Mouse (Mus musculus): ENCODE data around the gene Rnf181.

The Rnf181 gene

DNA sequence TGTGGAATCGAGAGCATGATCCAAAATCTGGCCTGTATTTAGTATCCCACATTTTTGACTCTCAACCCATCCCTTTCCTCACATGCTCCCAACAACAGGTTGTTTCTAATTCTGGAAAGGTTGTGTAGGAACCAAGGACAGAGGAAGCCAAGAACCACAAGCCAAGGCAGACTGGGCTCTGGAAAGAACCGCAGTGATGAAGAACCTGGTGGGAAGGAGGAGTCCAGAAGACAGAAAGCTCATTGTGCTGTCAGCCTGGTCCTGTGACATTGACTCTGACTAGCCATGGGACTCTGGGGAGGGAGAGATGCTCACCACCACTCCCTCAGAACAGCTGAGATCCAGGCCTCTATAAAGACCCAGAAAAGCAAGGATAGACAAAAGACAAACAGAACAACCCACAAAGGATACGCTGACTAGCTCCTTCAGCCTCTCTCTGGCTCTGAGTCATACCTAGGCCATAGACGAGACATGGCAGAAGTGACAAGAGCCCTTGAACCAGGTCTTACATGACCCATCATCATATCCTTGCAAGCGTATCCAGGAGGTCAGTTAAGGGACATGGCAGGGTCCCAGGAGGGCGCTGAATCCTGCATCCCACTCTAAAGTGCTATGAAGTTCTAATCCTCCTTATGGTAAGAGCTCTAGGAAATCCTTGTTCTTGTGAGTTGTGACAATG lies 16.5 kb upstream of the Rnf181 start:
- no peak for DNase-seq

DNA sequence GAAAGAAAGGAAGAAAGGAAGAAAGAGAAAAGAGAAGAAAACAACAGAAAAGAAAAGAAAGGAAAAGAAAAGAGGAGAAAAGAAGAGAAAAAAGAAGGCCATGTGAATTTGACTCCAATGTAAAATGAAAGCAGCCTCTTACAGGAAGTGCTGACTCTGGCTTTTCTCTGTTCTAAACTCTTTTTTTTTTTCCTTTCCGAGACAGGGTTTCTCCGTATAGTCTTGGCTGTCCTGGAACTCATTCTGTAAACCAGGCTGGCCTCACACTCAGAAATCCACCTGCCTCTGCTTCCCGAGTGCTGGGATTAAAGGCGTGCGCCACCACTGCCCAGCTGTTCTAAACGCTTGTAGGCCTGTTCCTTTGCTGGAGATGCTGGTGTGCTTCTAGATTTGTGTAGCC lies 15.7 kb upstream of the Rnf181 start:
- DNase-seq, result no peak

DNA sequence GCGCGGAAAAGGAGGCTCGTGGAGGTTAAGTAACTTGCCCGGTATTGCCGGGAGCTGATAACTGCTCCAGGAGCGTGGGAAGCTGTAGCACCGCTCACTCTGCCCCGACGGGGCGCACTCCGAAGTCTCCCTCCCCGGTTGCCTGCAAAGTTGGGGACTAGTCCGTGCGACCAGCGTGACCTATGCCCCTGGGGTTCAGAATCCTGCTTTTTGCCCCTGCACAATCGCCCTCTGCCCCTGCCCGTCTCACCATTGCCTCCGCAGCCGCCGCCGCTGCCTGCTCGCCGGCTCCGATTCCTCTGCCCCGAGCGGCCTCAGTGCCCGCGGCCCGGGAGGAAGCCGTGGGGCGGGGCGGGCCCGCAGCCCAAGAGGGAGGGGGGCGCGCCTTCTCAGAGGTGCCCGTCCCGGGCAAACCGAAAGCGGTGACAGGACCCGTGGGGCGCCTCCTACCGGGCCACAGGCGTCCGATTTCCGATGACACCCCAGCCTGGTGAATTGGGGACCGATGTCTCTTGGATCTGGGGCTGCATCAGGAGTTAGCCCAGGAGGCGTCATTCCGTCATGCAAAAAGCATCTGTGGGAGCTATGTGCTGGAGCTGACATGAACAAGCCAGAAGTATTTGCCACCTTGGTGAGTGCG lies 13.5 kb upstream of the Rnf181 start, which contains the start of gene Vamp5:
Gene Vamp5, minus strand, starts transcription at position 338 of the 640 bp plus-strand sequence.
- peak; percentile 91 to 94 for DNase-seq

DNA sequence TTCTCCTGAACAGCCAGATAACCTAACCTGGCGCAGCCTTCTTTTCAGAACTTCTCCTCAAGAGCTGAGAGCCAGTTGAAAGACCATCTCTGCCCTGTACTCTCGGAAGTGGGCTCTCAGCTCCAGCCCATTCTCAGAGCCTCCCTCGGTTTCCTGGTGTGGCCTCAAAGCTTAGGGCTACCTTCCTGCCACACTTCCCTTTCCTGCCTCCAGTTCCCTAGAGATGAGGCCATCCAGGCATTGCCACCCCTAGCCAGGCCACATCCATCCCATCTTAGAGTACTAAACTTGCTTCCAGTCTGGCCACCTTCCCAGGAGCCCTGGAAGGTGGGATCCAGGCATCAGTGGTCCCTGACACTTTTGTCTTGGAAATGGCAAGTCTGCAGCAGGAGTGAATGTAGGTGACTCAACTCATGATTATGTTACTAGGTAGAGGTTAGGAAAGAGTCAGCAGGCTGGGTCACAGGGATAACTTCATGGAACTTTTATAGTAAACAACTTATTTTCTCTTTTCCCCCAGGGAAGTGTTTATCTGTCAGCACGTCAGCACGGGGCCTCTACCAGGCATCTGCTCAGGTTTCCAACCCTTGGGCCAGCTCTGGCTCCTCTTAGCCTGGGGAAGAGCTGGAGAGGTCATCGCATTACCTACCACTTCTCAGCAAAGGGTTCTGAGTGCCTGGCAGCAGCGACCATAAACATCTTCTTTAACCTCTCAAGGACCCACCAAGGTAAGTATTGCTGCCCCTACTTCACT lies 12.8 kb upstream of the Rnf181 start:
- DNase-seq, result no peak

DNA sequence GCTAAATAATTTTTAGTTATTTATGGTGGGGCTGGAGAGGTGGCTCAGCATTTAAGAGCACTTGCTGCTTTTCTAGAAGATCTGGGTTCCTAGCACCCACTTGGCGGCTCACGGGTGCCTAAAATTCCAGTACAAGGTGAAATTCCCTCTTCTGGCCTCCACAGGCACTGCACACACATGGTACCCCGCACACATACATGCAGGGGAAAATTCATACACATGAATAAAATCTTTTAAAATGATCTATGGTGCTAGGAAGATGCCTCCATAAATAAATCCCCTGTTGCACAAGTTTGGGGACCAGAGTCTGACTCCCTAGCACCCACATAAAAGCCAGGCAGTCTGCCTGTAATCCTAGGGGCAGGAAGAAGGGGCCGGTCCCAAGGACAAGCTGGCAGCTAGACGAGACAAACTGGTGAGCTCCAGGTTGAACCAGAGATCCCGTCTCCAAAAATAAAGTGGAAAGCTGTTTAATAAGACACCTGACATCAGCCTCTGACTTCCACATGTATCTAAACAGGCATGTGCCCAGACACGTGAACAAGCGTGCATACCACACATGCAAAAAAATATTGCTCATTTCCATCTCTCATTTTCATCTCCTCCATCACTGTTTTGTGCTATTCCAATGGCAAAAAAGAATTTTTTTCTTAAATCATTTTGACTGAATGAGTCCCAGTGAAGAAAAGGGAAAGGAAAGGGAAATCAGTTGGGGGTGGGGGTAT lies 11.9 kb upstream of the Rnf181 start:
- DNase-seq, result no peak

DNA sequence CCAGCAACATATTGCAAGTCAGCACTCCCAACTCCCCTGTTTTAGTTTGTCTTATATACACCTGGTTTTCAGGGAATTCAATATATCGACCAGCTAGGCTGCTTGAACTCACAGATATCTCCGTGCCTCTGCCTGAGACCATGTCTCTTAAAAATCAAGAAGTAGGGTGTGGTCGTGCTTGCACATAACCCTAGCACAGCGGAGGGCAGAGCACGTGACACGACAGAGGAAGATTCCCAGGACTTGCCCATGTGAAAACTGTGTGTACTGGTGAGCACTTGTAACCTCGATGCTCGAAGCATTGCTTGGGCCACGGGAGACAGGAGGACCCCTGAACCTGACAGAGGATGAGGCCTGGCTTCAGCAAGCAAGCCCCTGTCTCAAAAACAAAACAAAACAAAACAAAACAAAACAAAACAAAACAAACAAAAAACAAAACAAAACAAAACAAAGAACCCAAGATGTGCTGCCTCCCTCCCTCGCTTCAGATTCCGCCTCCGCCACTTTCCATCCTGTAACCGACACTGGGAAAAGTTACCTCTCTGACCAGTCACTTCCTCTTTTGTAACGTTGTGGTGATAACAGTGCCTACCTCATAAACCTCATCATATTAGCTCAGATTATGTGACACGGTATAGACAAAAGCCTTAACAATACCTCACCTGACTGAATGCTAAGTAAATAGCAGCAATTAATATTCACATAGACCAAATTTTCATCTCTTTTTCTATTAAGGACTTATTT lies 8.2 kb upstream of the Rnf181 start:
- no peak for DNase-seq

DNA sequence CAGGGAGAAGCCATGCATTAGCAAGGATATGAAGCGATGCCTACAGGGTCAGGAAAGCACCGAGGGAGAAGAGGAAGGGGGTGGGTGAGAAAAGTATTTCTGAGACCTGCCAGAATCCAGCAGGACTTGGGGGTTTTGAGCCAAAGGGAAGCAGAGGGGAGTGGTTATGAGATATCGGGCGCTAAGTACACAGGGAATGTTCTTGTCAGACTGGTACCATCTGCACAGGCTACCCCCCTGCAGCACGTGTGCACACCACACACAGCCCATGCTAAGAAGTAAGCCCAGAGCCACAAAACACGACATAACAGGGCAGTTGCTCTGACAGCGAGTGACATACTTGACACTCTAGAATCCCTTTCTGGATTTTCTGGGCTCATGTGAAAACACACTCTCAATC lies 7.5 kb upstream of the Rnf181 start:
- no peak for DNase-seq

DNA sequence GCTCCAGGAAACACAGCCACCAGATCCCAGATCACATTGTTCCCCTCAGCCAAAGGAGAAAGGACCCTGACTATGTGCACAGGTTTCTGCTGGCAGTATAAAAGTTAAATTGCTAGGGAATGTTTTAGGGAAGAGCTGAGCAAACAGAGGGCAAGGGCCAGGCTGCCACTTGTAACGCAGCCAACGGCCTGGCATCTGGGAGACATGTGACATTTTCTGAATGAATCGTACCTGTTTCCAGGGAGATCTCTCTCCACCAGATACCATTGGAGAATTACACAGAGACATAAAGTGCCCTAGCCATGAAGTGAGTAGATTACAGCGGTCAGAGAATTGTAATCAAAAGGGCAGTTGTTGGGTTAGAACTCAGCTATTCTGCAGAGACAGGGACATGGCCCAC lies 6.4 kb upstream of the Rnf181 start:
- DNase-seq, result peak; percentile 62 to 74

DNA sequence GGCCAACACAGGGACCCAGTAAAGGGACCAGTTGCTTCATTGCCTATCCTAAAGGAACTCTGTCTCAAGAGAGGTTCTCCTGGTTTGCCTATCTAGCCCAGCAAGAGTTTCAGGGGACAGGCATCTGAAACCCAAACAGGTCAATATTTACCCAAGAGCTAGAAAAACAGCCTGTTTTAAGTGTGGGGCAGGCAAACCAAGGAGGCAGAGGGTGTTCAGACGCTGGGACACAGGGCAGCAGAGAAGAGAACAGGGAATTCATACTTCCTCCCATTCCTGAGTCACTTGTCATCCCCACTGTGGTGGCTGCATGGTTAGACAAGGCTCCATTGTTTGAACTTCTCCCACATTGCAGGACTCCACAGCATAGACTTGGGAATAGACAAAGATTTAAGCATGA lies 4.8 kb upstream of the Rnf181 start:
- DNase-seq, result peak in 1 of 2 experiments; percentile 53

DNA sequence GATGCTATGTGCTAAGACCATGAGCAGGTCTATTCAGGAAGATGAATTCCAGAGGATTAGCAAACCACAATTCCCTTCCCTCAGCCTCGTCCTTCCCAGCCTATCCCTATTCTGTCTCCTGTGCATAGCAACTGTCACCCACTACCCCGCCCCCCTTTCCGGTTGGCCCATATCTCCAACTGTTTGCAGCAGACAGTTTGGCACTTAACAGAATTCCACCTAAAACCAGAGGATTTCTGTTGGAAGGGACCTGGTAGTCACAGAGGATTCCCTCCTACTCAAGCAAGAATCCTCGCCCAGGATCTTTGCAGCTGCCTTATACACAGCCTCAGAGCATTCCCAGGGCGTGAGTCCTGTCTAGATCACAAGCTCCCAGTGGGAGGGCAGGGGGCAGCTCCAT lies 4.4 kb upstream of the Rnf181 start:
- peak in 1 of 2 experiments; percentile 51 for DNase-seq

DNA sequence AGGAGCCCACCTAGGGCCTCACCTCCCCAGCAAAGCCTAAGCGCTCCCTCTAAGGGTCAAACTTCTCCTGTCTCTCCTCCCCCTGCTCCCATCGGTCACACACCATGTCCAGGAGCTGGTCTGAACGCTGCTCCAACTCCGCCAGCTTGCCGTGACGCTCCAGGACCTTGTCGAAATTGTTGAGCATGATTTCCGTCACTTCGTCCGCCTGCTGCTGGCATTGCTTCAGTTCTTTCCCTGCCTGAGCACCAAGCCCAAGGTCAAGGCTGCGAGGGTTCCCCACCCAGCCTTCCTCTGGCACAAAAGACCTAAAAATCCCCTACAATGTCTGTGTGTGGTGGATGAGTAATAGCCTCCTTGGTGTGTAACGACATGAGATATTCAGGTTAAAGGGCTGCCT lies 3.3 kb upstream of the Rnf181 start:
- DNase-seq, result peak in 1 of 2 experiments; percentile 63

DNA sequence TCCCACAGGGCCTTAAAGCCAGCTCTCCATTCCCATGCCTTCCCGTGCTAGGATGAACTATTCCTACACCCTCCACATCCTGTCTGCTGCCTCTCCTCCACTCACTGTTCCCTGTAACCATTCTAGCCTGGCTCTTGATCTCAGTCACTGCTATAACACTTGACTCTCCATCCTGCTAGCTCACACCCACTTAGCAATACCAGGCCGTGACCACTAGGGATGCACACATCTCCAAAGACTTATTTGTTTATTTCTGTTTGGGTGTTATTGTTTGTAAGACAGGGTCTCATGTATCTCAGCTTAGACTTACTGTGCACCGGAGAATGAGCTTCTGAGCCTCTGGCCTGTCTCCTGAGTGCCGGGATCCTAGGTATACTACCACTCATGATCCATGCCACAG lies 2.8 kb upstream of the Rnf181 start:
- no peak for DNase-seq

DNA sequence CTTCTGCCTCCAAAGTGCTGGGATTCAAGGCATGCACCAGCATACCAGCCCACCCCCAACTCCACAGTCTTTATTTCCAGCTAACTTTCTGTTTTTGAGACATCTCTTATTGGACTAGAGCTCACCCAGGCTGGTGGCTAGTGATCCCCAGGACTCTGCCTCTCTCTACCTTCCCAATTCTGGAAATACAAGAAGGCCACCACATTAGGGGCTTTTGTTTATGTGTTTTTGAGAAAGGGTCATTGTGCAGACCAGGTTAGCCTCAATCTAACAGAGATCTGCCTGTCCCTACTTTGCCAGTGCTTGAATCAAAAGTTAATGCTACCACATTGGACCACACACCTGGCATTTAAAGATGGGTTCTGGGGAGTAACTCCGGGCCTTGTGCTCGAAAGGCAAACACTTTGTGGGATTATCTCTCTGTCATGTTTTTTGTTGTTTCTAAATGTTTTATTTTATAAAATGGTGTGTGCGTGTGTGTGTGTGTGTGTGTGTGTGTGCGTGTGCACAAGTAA lies 761 bp upstream of the Rnf181 start:
- no peak for DNase-seq

DNA sequence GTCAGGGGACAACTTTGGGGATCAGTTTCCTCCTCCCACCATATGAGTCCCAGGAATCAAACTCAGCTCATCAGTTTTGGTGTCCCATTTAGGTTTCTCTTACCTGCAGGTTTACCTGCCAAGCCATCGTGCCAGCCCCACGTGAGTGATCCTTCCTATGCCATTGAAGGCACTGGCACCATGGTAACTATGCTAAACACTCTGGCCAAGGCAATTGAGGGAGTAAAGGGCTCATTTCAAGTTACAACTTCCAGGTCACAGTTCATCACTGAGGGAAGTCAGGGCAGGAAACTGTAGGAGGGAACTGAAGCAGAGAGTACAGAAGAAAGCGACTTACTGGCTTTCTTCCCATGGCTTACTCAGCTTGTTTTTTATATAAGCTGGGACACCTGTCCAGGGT lies 452 bp downstream of the Rnf181 start:
- DNase-seq, result no peak

DNA sequence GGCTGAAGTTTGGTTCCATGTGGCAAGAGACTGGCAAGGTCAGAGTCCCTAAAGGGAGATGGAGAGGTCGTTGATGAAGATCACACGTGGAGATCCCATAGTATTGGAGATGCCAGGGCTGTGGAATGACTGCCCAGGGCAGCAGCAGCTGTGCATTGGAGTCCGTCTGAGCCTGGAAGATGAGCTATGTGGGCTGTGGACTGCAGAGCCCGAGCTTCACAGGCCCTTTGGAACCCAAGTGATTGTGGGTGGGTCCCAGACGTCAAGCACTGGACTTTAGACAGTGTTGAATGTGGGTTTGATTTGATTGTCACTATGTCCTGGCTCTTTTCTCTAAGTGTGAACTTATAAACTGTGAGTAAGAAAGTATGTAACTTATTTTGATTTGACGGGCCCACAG lies 1.8 kb downstream of the Rnf181 start:
- no peak for DNase-seq

DNA sequence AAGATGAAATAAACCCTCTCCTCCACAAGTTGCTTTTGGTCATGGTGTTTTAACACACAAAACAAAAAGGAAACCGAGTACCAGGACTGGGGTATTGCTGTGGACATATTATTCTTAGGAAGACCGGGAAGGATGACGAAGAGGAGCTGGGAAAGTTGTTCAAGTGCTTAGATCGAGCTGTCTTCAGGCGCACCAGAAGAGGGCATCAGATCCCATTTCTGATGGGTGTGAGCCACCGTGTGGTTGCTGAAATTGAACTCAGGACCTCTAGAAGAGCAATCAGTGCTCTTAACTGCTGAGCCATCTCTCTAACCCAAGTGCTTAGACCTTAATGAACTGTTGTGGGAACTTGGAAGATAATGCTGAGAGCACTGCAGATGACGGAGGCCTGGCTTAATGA lies 2.7 kb downstream of the Rnf181 start:
- no peak for DNase-seq

DNA sequence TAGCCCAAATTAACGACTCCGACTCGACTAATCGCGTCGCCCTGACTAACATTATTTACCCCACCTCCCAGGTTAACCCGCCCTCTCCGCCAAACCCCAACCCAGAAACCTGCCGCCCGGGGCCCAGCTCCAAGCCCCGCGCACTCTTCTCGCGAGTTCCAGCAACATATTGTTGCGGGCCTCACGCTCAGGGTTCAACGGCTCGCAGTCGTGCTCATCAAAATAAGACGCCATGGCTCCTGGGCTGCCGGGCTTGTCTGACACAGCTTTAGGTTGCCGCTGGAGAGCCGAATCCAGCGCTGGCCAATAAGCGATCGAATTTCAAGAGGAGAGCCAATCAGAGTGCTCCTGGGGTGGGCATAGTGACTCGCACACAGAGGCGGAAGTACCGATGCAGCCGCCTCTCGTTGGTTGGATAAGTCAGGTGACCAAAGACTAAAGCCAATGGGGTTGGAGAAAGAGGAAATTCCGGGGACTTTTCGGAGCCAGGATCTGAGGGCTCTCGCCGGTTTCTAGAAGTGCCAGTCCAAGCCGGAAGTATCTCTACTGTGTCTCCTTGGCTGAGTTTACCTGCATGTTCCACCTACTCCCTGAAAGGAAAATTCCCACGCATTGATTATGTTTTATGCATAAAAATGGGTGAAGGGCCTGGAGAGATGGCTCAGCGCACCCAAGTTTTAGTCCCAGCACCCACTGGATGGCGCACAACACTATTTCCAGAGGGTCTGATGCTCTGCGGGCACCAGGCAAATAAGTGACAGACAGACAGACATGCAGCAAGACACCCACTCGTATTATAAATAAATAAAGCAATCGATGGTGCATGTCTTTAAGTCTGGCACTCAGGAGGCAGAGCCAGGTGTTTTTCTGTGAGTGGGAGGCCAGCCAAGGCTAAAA lies 4.4 kb downstream of the Rnf181 start:
- DNase-seq, result peak; percentile 98

DNA sequence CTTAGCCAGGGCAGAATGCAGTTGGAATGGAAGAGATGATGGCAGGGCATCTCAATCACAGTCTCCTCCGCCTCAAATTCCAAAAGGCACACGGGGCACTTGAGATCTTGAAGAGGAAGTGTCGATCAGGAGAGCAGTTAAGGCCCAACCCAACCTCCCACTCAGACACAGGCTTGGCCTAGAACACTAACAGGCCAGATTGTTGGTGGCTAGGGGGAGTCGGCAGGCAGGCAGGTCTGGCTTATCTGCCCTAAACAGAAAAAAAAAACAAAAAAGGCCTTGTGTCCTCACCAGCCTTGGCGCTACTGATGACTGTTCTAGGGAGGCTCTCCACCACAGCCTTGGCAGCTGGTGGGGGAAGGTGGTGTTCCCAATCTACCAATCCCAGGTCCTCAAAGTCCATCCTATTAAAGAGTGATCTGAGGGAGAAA lies 5.6 kb downstream of the Rnf181 start:
- DNase-seq, result peak in 1 of 2 experiments; percentile 58

DNA sequence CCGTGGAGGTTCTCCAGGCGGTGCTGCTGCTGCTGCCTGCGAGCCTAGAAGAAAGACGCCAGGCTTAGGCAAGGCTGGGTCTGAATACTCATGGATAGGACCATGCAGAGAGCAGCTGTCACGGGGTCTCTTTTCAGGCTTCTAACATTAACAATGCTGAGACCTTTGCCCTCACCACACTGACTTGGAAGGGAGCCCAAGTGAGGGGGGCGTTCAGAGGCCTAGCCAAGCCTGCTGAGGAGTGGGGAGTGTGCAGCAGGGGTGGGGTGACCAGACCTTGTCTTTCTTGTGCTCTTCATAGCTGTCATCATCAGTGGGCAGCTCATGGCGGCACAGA lies 6.2 kb downstream of the Rnf181 start:
- DNase-seq, result no peak

DNA sequence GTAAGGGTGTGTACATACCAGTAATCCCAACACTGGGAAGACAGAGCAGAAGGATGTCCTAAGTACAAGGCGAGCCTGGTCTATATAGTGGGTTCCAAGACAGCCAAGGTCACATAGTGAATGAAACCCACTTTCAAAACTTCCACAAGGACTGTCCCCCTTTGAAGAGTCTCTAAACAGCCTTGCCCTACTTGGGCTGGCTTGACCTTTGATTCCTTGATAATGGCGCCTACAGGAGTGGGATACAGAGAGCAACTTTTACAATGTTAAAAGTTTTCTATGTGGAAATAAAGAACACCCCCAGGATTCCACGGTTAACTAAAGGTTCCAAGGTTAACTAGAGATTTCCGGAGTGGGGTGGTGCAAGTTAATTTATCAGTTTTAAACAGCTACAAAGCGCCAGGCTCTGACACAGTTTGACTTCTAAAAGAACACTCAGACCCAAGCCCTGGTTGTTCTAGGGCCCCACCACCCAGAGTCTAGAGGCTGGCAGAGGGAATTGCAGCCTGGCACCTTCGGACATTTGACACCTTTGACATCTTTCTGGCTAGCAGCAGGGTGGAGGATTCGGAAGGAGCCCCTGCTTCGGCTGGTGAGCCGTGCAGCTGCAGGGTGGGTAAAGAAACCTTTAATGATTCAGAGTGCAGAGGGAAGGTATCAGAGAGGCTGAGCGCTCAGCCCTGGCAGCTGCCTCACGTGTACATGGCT lies 6.7 kb downstream of the Rnf181 start:
- DNase-seq, result no peak

DNA sequence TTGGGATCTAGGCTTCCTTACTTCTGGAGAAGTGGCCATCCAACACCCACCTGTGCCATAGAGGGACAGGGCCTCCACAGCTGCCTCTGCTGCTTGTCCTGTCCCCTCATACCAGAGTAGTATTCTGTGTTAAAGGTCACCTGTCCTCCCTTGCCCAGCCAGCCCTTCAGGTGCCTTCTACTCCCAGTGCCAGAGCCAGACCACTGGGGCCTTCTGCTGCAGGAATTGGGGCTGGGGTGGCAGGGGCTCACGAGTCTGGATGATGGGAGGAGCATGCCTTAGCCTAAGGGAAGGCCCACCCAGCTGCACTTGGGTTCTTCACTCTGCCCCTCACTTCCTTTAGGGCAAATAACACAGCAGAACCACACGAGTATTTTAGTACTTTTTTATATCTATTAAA lies 7.4 kb downstream of the Rnf181 start:
- no peak for DNase-seq
